Mouse (Mus musculus) liver, embryonic 14.5 days (tissue): ENCODE data around the gene Nr2c1.

ENCODE experiments used
- CTCF ChIP-seq: IDR thresholded peaks from 2 replicates; pipeline ENCODE4 v1.5.1; 2016; ENCODE audit warnings: antibody characterized with exemption, low read depth, control low read depth
- EP300 ChIP-seq: IDR thresholded peaks from 2 replicates; pipeline ENCODE4 v1.6.1; 2016; ENCODE audit warnings: antibody characterized with exemption, low read depth

- TF ChIP-seq CTCF (no peak), EP300 (no peak)
Observed at GRCm38 (mm10) chr10:94142427-94142826, 5.4 kb upstream of the Nr2c1 start.
